Mouse (Mus musculus) gastrocnemius, adult 2 months (tissue): Measurements from ENCODE around the gene Eif2d. TPM values are rescaled to one million over a fixed set of nuclear protein-coding genes. Genes with fewer than 3 reads are reported as not detected.

Source experiments
- DNase-seq: peaks from one replicate; pipeline ENCODE4 v3.0.0; 2022
- H3K27ac ChIP-seq: fragments of 200-600 bp; 2 replicates; pipeline ENCODE4 v1.8.1; 2022; ENCODE audit warnings: mild to moderate bottlenecking
- H3K4me3 ChIP-seq: fragments of 200-600 bp; 2 replicates; pipeline ENCODE4 v1.8.1; 2022; ENCODE audit warnings: mild to moderate bottlenecking, moderate library complexity
- CTCF ChIP-seq: fragments of 200-600 bp; IDR thresholded peaks from 2 replicates; pipeline ENCODE4 v1.8.1; 2022; ENCODE audit warnings: antibody characterized with exemption, mild to moderate bottlenecking, moderate library complexity
- intact Hi-C: fragments of 180-260 bp; cut with DNase I; formaldehyde crosslinking; loops from one replicate; pipeline ENCODE4 v1.15.1; 2025
- total RNA-seq, 2 experiments: library from RNA; stranded (reverse); gene quantifications; 2 replicates each; pipeline ENCODE4 v1.2.3; 2021

Eif2d gene
- total RNA-seq, 2 experiments from 2014 or later, result 26.2 to 29.2 TPM

- peak overlapping the region; percentile 25; the same call in 1 of the 2 replicates for H3K27ac ChIP-seq
- intact Hi-C loops, result no loop called here
- TF ChIP-seq CTCF, result no peak
- peak overlapping the region; percentile 53 for H3K4me3 ChIP-seq
- DNase-seq, result no peak
These were observed 45.5 kb downstream of the Eif2d start for GRCm38 (mm10) chr1:131198417-131198960.

- DNase-seq, result peak; percentile 48
- TF ChIP-seq CTCF, result no peak
- H3K4me3 ChIP-seq, result peak overlapping the region; percentile 53
- peak overlapping the region; percentile 25 for H3K27ac ChIP-seq
- intact Hi-C loops, result no loop called here
These were observed 46.3 kb downstream of the Eif2d start for GRCm38 (mm10) chr1:131199118-131199821.

GRCm38 (mm10) chr1:131199976-131200375, 47.0 kb downstream of the Eif2d start:
- TF ChIP-seq CTCF, result no peak; the same call in 1 of the 2 replicates
- peak overlapping the region; percentile 53 for H3K4me3 ChIP-seq
- peak overlapping the region; percentile 25 for H3K27ac ChIP-seq
- intact Hi-C loops, result no loop called here
- peak; percentile 57 for DNase-seq

- no peak for TF ChIP-seq CTCF
- Histone ChIP-seq H3K27ac (no peak overlapping the region), H3K4me3 (no peak overlapping the region)
- DNase-seq, result peak; percentile 48
- intact Hi-C loops, result no loop called here
These were observed 47.6 kb downstream of the Eif2d start for GRCm38 (mm10) chr1:131200588-131200987.

GRCm38 (mm10) chr1:131201391-131201790, 48.4 kb downstream of the Eif2d start:
- H3K27ac ChIP-seq, result no peak overlapping the region
- H3K4me3 ChIP-seq, result no peak overlapping the region
- intact Hi-C loops, result no loop called here
- DNase-seq, result no peak
- TF ChIP-seq CTCF, result no peak

- no peak overlapping the region for H3K4me3 ChIP-seq
- no peak for TF ChIP-seq CTCF
- intact Hi-C loops, result no loop called here
- no peak overlapping the region for H3K27ac ChIP-seq
- no peak for DNase-seq
These were observed 51.5 kb downstream of the Eif2d start for GRCm38 (mm10) chr1:131204461-131204860.

- Histone ChIP-seq H3K4me3 (no peak overlapping the region), H3K27ac (no peak overlapping the region)
- DNase-seq, result no peak
- no peak for TF ChIP-seq CTCF
- intact Hi-C loops, result loop anchor here (5.0 kb wide), 1 partner anchor 36 kb away; no protein-coding TSS in a partner anchor
These were observed 53.4 kb downstream of the Eif2d start for GRCm38 (mm10) chr1:131206342-131206741.

GRCm38 (mm10) chr1:131207531-131207930, 54.5 kb downstream of the Eif2d start:
- TF ChIP-seq CTCF, result peak; percentile 64
- peak; percentile 73 for DNase-seq
- no peak overlapping the region for H3K4me3 ChIP-seq
- no peak overlapping the region for H3K27ac ChIP-seq
- intact Hi-C loops, result loop anchor here (5.0 kb wide), 1 partner anchor 35 kb away; no protein-coding TSS in a partner anchor

GRCm38 (mm10) chr1:131208081-131208480, 55.1 kb downstream of the Eif2d start:
- Histone ChIP-seq H3K27ac (no peak overlapping the region), H3K4me3 (no peak overlapping the region)
- DNase-seq, result no peak
- intact Hi-C loops, result loop anchor here (5.0 kb wide), 1 partner anchor 34 kb away; no protein-coding TSS in a partner anchor
- TF ChIP-seq CTCF, result no peak

GRCm38 (mm10) chr1:131208800-131209199, 55.8 kb downstream of the Eif2d start:
- no peak for TF ChIP-seq CTCF
- DNase-seq, result no peak
- Histone ChIP-seq H3K27ac (no peak overlapping the region), H3K4me3 (no peak overlapping the region)
- intact Hi-C loops, result loop anchor here (5.0 kb wide), 1 partner anchor 34 kb away; no protein-coding TSS in a partner anchor

GRCm38 (mm10) chr1:131209971-131210426, 57.0 kb downstream of the Eif2d start:
- DNase-seq, result no peak
- H3K4me3 ChIP-seq, result no peak overlapping the region
- H3K27ac ChIP-seq, result no peak overlapping the region
- TF ChIP-seq CTCF, result no peak
- intact Hi-C loops, result loop anchor here (5.0 kb wide), 1 partner anchor 32 kb away; no protein-coding TSS in a partner anchor

- H3K27ac ChIP-seq, result no peak overlapping the region
- DNase-seq, result no peak
- H3K4me3 ChIP-seq, result no peak overlapping the region
- intact Hi-C loops, result no loop called here
- TF ChIP-seq CTCF, result no peak
These were observed 58.7 kb downstream of the Eif2d start for GRCm38 (mm10) chr1:131211655-131212054.

- no peak for DNase-seq
- H3K27ac ChIP-seq, result no peak overlapping the region
- TF ChIP-seq CTCF, result no peak
- H3K4me3 ChIP-seq, result no peak overlapping the region
- intact Hi-C loops, result no loop called here
These were observed 60.0 kb downstream of the Eif2d start for GRCm38 (mm10) chr1:131212956-131213355.
